Mouse (Mus musculus): Measurements from ENCODE around the gene S100a7a.

GRCm38 (mm10) chr3:90638511-90639275 lies 15.1 kb upstream of the S100a7a start:
- TF ChIP-seq CTCF (IDR thresholded peaks at IDR 0.05; ENCODE audit: extremely low read depth, insufficient read depth, low read length) (no peak), POLR2A (IDR thresholded peaks at IDR 0.05; ENCODE audit: extremely low read depth, insufficient read depth, low read length) (no peak)

Data from cortical plate, adult 2 months (tissue).